Mouse (Mus musculus): ENCODE results near the gene Lingo3. TPM values are rescaled to one million over a fixed set of nuclear protein-coding genes. Genes with fewer than 3 reads are reported as not detected.

Gene Lingo3
- polyA plus RNA-seq, 1 experiment from 2014 or later = 1.2 TPM

DNA sequence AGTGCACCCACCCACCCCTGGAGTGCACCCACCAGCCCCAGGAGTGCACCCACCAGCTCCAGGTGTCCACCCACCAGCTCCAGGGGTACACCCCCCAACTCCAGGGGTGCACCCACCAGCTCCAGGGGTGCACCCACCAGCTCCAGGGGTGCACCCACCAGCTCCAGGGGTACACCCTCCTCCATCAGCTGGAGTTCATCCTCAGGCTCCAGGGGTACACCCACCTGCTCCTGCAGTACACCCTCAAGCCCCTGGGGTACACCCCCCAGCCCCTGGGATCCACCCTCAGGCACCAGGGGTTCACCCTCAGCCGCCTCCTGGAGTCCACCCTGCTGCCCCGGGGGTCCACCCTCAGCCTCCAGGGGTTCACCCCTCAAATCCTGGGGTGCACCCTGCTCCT, 39.5 kb downstream of the Lingo3 start:
- H3K27me3 ChIP-seq (ENCODE audit: control insufficient read depth, insufficient read depth, low read length) = peaks cover 21% of the 10 kb centered on the region
- no peak overlapping the region for H3K4me3 ChIP-seq (ENCODE audit: low read depth, low read length)
- 100% methylated on average over 2 of the region's 2 CpGs for WGBS
- peaks cover 15% of the 10 kb centered on the region for H3K36me3 ChIP-seq (ENCODE audit: control insufficient read depth, insufficient read depth, low read length)
- peaks cover 29% of the 10 kb centered on the region for H3K4me1 ChIP-seq (replicated peaks; ENCODE audit: control insufficient read depth, insufficient read depth, low read length)
- H3K9ac ChIP-seq (ENCODE audit: low read length) = no peak overlapping the region
- DNase-seq (ENCODE audit: low spot score) (no peak), ATAC-seq (replicated peaks; ENCODE audit: low FRiP score) (no peak)
- H3K27ac ChIP-seq (ENCODE audit: low read depth, low read length) = no peak overlapping the region
- no peaks in the 10 kb centered on the region for H3K9me3 ChIP-seq (ENCODE audit: control insufficient read depth, low read length)
- no peak overlapping the region for H3K4me2 ChIP-seq (ENCODE audit: low read depth, low read length, severe bottlenecking)

GRCm38 (mm10) chr10:80802996-80803395, 40.8 kb downstream of the Lingo3 start:
- 93% methylated on average over 3 of the region's 3 CpGs for WGBS
- peaks cover 15% of the 10 kb centered on the region for H3K36me3 ChIP-seq (ENCODE audit: control insufficient read depth, insufficient read depth, low read length)
- no peak overlapping the region for H3K27ac ChIP-seq (ENCODE audit: low read depth, low read length)
- no peak overlapping the region for H3K4me3 ChIP-seq (ENCODE audit: low read depth, low read length)
- no peak overlapping the region for H3K4me2 ChIP-seq (ENCODE audit: low read depth, low read length, severe bottlenecking)
- H3K27me3 ChIP-seq (ENCODE audit: control insufficient read depth, insufficient read depth, low read length) = peaks cover 7% of the 10 kb centered on the region
- no peak for ATAC-seq (replicated peaks; ENCODE audit: low FRiP score)
- no peak overlapping the region for H3K9ac ChIP-seq (ENCODE audit: low read length)
- no peak for DNase-seq (ENCODE audit: low spot score)
- no peaks in the 10 kb centered on the region for H3K9me3 ChIP-seq (ENCODE audit: control insufficient read depth, low read length)
- H3K4me1 ChIP-seq (replicated peaks; ENCODE audit: control insufficient read depth, insufficient read depth, low read length) = peaks cover 19% of the 10 kb centered on the region

DNA sequence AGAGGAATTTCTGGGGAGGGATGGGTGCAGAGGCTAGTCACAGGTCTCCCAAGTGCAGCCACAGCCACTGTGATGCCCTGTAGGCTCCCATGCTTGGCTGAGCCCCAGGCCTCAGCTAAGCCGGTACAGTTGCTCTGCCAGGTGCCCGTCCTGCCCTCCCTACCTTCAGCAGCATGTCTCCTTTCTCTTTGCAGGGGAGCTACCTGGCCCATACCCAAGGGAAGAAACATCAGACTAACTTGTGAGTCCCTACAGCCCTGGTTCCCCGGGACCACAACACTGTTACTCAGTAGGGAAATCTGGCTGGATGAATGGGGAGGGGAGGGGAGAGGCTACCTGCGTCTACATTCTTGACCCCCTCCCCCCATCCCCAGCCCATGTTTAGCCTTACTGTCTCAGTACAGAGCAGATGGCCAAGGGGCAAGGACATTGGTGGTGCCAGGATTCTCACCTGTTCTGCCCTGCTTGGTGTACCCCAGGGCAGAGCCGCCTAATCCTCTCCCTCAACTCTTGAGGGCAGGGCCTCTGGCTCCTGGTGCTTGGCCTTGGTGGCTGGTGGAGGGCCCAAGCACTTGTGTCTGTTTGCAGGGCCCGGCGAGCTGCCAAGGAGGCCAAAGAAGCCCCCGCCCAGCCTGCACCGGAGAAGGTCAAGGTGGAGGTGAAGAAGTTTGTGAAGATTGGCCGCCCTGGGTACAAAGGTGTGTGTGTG, 41.5 kb downstream of the Lingo3 start:
- WGBS = 92% methylated on average over 10 of the region's 10 CpGs
- Histone ChIP-seq H3K4me3 (ENCODE audit: low read depth, low read length) (no peak overlapping the region), H3K4me2 (ENCODE audit: low read depth, low read length, severe bottlenecking) (no peak overlapping the region), H3K27me3 (ENCODE audit: control insufficient read depth, insufficient read depth, low read length) (peaks cover 5% of the 10 kb centered on the region; the same call in 1 of the 2 replicates), H3K4me1 (replicated peaks; ENCODE audit: control insufficient read depth, insufficient read depth, low read length) (peaks cover 19% of the 10 kb centered on the region), H3K36me3 (ENCODE audit: control insufficient read depth, insufficient read depth, low read length) (peaks cover 15% of the 10 kb centered on the region), H3K27ac (ENCODE audit: low read depth, low read length) (no peak overlapping the region), H3K9ac (ENCODE audit: low read length) (no peak overlapping the region), H3K9me3 (ENCODE audit: control insufficient read depth, low read length) (no peaks in the 10 kb centered on the region)
- DNase-seq (ENCODE audit: low spot score) (no peak), ATAC-seq (replicated peaks; ENCODE audit: low FRiP score) (no peak)

DNA sequence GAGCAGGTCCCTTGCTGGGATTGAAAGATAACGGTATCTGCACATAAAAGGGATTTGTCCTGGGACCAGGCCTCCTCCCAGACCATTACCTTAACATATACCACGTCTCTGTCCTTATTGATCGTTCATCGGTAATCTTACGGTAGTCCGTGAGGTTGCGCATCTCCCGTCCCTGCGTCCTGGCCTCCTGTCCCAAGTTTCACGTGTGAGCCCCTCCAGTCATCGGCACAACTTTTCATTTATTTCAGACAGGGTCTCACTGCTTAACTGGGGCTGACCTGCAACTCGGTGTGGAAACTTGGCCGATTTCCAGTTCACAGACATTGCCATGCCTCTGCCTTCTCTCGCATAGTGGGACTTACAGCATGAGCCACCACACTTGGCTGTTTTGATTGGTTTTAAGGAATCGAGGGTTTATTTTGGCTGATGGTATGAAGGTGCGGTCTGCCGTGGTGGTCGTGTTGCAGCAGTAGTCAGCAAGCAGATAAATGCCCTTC, 44.7 kb downstream of the Lingo3 start:
- Histone ChIP-seq H3K4me3 (ENCODE audit: low read depth, low read length) (peak overlapping the region; percentile 93), H3K27me3 (ENCODE audit: control insufficient read depth, insufficient read depth, low read length) (no peaks in the 10 kb centered on the region), H3K9ac (ENCODE audit: low read length) (peak overlapping the region; percentile 97), H3K4me1 (replicated peaks; ENCODE audit: control insufficient read depth, insufficient read depth, low read length) (peaks cover 17% of the 10 kb centered on the region; the same call in 1 of the 2 replicates), H3K36me3 (ENCODE audit: control insufficient read depth, insufficient read depth, low read length) (peaks cover 21% of the 10 kb centered on the region), H3K27ac (ENCODE audit: low read depth, low read length) (peak overlapping the region; percentile 96), H3K9me3 (ENCODE audit: control insufficient read depth, low read length) (no peaks in the 10 kb centered on the region), H3K4me2 (ENCODE audit: low read depth, low read length, severe bottlenecking) (peak overlapping the region; percentile 96)
- ATAC-seq (replicated peaks; ENCODE audit: low FRiP score) (peak; percentile 1; the same call in 1 of the 2 replicates), DNase-seq (ENCODE audit: low spot score) (no peak)
- 4% methylated on average over 18 of the region's 18 CpGs for WGBS

- peak within 1 kb of the TSS; percentile 97 for H3K9ac ChIP-seq (ENCODE audit: low read length)
- H3K9me3 ChIP-seq (ENCODE audit: control insufficient read depth, low read length) = no peaks in the 10 kb centered on the region
- WGBS = under 1% methylated on average over 102 of the region's 104 CpGs
- ATAC-seq (replicated peaks; ENCODE audit: low FRiP score) = peak; percentile 90
- peak; percentile 97 for DNase-seq (ENCODE audit: low spot score)
- H3K27me3 ChIP-seq (ENCODE audit: control insufficient read depth, insufficient read depth, low read length) = no peaks in the 10 kb centered on the region
- peaks cover 17% of the 10 kb centered on the region; the same call in 1 of the 2 replicates for H3K4me1 ChIP-seq (replicated peaks; ENCODE audit: control insufficient read depth, insufficient read depth, low read length)
- peaks cover 22% of the 10 kb centered on the region for H3K36me3 ChIP-seq (ENCODE audit: control insufficient read depth, insufficient read depth, low read length)
- H3K27ac ChIP-seq (ENCODE audit: low read depth, low read length) = peak within 1 kb of the TSS; percentile 96
- peak within 1 kb of the TSS; percentile 93 for H3K4me3 ChIP-seq (ENCODE audit: low read depth, low read length)
- H3K4me2 ChIP-seq (ENCODE audit: low read depth, low read length, severe bottlenecking) = peak within 1 kb of the TSS; percentile 96
Observed at GRCm38 (mm10) chr10:80798150-80799006, 45.5 kb downstream of the Lingo3 start, which contains the start of the genes Sf3a2 and Plekhj1. Gene Sf3a2, plus strand, starts transcription at chr10:80798198. Gene Plekhj1, minus strand, starts transcription at chr10:80798626.

- peak overlapping the region; percentile 96 for H3K27ac ChIP-seq (ENCODE audit: low read depth, low read length)
- peaks cover 13% of the 10 kb centered on the region; the same call in 1 of the 2 replicates for H3K36me3 ChIP-seq (ENCODE audit: control insufficient read depth, insufficient read depth, low read length)
- H3K4me2 ChIP-seq (ENCODE audit: low read depth, low read length, severe bottlenecking) = peak overlapping the region; percentile 96
- DNase-seq (ENCODE audit: low spot score) = no peak
- peak overlapping the region; percentile 93 for H3K4me3 ChIP-seq (ENCODE audit: low read depth, low read length)
- peaks cover 17% of the 10 kb centered on the region; the same call in 1 of the 2 replicates for H3K4me1 ChIP-seq (replicated peaks; ENCODE audit: control insufficient read depth, insufficient read depth, low read length)
- no peaks in the 10 kb centered on the region for H3K27me3 ChIP-seq (ENCODE audit: control insufficient read depth, insufficient read depth, low read length)
- peak; percentile 74 for ATAC-seq (replicated peaks; ENCODE audit: low FRiP score)
- 4% methylated on average over 58 of the region's 59 CpGs for WGBS
- no peaks in the 10 kb centered on the region for H3K9me3 ChIP-seq (ENCODE audit: control insufficient read depth, low read length)
- H3K9ac ChIP-seq (ENCODE audit: low read length) = peak overlapping the region; percentile 97
Observed at GRCm38 (mm10) chr10:80797186-80798149, 46.4 kb downstream of the Lingo3 start.

DNA sequence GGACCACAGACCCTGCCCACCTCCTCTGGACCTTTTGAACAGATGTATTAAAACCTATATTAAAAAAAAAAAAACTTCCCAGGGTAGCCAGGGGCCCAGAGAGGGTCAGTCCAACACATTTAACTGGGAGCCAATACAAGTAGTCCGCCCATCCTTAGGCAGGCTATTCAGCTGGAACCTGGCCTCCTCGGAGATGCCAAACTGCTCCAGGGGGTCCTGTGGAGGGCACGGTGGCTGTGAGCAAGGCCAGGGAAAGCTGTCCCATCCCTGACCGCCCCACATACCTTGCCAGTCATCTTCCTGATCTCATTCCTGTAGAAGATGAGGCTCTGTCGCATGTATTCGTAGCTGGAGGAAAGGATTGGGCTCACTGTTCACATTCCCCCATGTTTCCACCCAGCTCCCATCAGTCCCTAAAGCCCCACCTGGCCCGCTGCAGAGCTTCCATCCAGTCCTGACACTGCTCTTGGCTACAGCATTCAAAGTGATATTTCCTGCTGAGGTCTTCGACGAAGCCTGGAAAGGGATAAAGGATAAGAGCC, 47.5 kb downstream of the Lingo3 start:
- H3K9me3 ChIP-seq (ENCODE audit: control insufficient read depth, low read length) = no peaks in the 10 kb centered on the region
- WGBS = 85% methylated on average over 9 of the region's 9 CpGs
- DNase-seq (ENCODE audit: low spot score) = no peak
- H3K27me3 ChIP-seq (ENCODE audit: control insufficient read depth, insufficient read depth, low read length) = no peaks in the 10 kb centered on the region
- H3K36me3 ChIP-seq (ENCODE audit: control insufficient read depth, insufficient read depth, low read length) = peaks cover 16% of the 10 kb centered on the region; the same call in 1 of the 2 replicates
- H3K4me1 ChIP-seq (replicated peaks; ENCODE audit: control insufficient read depth, insufficient read depth, low read length) = peaks cover 17% of the 10 kb centered on the region; the same call in 1 of the 2 replicates
- no peak overlapping the region for H3K27ac ChIP-seq (ENCODE audit: low read depth, low read length)
- H3K4me2 ChIP-seq (ENCODE audit: low read depth, low read length, severe bottlenecking) = peak overlapping the region; percentile 96; the same call in 1 of the 2 replicates
- no peak overlapping the region for H3K9ac ChIP-seq (ENCODE audit: low read length)
- no peak for ATAC-seq (replicated peaks; ENCODE audit: low FRiP score)
- H3K4me3 ChIP-seq (ENCODE audit: low read depth, low read length) = peak overlapping the region; percentile 93; the same call in 1 of the 2 replicates

Data from forebrain, embryonic 11.5 days (tissue).